Mouse (Mus musculus) olfactory bulb, adult 2 months (tissue): Measurements from ENCODE around the gene H2-Q10. TPM values are rescaled to one million over a fixed set of nuclear protein-coding genes. Genes with fewer than 3 reads are reported as not detected.
"Not testable (repeated sequence)": the region's sequence is repeated elsewhere in the genome, so short reads cannot be mapped to it uniquely, and the experiment has no call there.

Experiments
- H3K27ac ChIP-seq: fragments of 200-500 bp; 2 replicates; pipeline ENCODE4 v1.5.1; 2012; ENCODE audit warnings: low read depth, low read length; ENCODE audit not compliant: insufficient read depth
- H3K4me1 ChIP-seq: fragments of 200-500 bp; 2 replicates; pipeline ENCODE4 v1.6.1; 2012; ENCODE audit warnings: low read length; ENCODE audit not compliant: control insufficient read depth, insufficient read depth
- H3K4me3 ChIP-seq: fragments of 200-500 bp; 2 replicates; pipeline ENCODE4 v1.5.1; 2012; ENCODE audit warnings: mild to moderate bottlenecking, low read depth, low read length, moderate library complexity; ENCODE audit not compliant: insufficient read depth
- CTCF ChIP-seq: fragments of 200-500 bp; IDR thresholded peaks from 2 replicates; pipeline ENCODE4 v1.5.1; 2012; ENCODE audit warnings: low read depth, mild to moderate bottlenecking, low read length, moderate library complexity; ENCODE audit not compliant: insufficient read depth
- POLR2A ChIP-seq: fragments of 200-500 bp; IDR thresholded peaks from 2 replicates; pipeline ENCODE4 v1.6.1; 2012; ENCODE audit warnings: mild to moderate bottlenecking, low read depth, low read length, moderate library complexity; ENCODE audit not compliant: insufficient read depth
- WGBS: fragments of 180-500 bp; shearing (Covaris S2); methylation state at CpG from one replicate; pipeline ENCODE4 v1.1.7; 2018; 5-methylcytosine and 5-hydroxymethylcytosine counted together
- polyA plus RNA-seq: library from polyadenylated mRNA; stranded (reverse); fragments of >200 nt; gene quantifications from 2 replicates; pipeline ENCODE4 v1.2.4, GENCODE M21; 2012; ENCODE audit warnings: low replicate concordance; ENCODE audit not compliant: missing spikeins, insufficient read depth, insufficient read length

H2-Q10 gene
- polyA plus RNA-seq = not detected in 2 replicates

DNA sequence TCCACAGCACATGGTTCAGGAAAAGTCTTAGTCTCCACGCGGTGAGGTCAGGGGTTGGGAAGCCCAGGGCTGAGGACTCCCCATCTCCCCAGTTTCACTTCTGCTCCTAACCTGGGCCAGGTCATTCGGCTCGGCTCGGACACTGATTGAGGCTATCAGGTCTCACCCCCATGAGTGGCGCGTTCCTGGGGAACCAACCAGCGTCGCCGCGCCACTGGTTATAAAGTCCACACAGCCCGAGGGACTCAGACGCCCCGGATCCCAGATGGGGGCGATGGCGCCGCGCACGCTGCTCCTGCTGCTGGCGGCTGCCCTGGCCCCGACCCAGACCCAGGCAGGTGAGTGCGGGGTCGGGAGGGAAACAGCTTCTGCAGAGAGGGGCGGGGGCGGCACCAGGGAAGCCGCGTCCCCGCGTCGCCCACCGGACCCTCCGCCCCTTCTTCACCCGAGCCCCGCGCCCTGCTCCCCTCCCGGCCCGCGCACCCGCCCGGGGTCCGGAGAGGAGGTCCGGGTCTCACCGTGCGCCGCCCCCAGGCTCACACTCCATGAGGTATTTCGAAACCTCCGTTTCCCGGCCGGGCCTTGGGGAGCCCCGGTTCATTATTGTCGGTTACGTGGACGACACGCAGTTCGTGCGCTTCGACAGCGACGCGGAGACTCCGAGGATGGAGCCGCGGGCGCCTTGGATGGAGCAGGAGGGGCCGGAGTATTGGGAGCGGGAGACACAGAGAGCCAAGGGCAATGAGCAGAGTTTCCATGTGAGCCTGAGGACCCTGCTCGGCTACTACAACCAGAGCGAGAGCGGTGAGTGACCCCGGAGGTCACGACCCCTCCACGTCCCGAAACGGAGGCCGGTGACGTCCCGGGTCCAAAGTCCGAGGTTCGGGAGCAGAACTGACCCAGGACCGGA is at the start of gene H2-Q10:
H2-Q10 (plus strand) TSS at position 248 of the 910 bp plus-strand sequence.
- Histone ChIP-seq H3K27ac (no peak within 1 kb of the TSS), H3K4me3 (peak within 1 kb of the TSS; percentile 15), H3K4me1 (peaks cover 10% of the 10 kb centered on the region; the same call in 1 of the 2 replicates)
- WGBS = 1% methylated on average over 80 of the region's 80 CpGs
- no peak for TF ChIP-seq CTCF
- no peak for TF ChIP-seq POLR2A

DNA sequence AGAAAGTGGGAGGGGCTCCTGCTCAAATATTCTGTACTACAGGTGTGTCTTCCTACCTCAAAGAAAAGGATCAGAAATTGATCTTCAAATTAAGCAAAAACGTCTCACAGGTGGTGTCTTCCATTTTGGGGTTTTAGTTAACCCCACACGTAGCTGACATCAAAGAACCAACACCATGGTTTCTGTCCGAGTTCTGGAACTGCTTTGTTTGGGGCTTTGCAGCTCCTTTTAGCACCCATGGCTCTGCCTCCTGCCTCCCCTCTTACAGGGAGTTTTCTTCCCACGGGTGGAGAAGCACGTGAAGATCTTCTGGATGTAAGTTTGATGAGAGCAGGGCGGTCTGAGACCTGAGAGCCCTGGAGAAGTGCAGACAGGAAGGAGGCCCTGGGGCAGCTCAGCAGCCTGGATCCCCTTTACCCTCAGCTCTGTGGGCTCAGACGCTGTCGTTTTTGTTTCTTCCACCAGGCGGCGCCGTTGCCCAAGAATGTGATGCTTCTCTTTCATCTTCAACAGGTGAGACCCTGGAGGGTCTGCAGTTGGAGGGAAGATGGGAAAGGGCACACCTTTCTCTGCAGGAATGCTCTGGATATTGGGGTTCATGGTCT is 49.6 kb upstream of the H2-Q10 start:
- not testable (repeated sequence) for H3K27ac ChIP-seq, H3K4me1 ChIP-seq, H3K4me3 ChIP-seq
- peak; percentile 52; the same call in 1 of the 2 replicates for TF ChIP-seq CTCF
- WGBS = 19% methylated on average over 11 of the region's 11 CpGs

- not testable (repeated sequence) for H3K4me1 ChIP-seq, H3K4me3 ChIP-seq, H3K27ac ChIP-seq
- 96% methylated on average over 4 of the region's 4 CpGs for WGBS
Observed at GRCm38 (mm10) chr17:35421331-35421730, 48.6 kb upstream of the H2-Q10 start.

DNA sequence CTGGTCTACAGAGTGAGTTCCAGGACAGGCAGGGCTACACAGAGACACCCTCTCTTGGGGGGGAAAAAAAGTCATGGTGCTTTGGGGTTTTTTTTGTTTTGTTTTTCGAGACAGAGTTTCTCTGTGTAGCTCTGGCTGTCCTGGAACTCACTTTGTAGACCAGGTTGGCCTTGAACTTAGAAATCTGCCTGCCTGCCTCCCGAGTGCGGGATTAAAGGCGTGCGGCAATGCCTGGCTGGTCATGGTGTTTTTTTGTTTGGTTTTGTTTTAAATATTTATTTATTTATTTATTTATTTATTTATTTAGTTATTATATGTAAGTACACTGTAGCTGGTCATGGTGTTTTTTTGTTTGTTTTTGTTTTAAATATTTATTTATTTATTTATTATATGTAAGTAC is 47.5 kb upstream of the H2-Q10 start:
- not testable (repeated sequence) for H3K4me3 ChIP-seq, H3K4me1 ChIP-seq, H3K27ac ChIP-seq
- 92% methylated on average over 5 of the region's 5 CpGs for WGBS

DNA sequence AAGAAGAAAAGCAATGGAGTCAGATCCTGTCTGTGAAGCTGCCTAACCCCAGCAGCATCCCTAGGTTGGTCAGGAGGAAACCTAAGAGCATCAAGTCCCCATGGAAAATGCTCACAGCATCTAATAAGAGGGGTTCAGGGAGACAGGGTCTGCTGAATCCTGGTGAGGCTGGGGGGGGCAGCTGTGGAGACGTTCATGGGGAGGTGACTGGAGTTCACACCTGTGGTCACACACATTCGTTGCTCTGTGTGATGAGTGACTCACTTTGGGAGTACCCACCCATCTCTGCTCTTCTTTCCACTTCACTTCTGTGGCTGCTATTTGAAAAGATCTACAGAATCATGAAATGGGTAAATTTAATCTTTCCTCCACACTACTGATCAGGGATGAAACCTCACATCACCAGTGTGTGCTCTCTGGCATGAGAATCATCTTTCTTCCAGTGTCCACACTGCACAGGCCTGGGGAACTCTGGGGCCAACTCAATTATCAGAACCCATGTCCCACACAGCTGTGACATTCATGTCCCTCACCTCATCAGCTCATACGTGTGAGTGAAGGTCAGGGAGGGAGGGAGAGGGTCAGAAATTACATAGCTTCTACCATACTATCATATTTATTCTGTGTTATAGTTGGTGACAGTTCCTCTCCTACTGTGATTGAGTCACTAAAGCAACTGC is 46.6 kb upstream of the H2-Q10 start:
- not testable (repeated sequence) for H3K4me1 ChIP-seq, H3K4me3 ChIP-seq, H3K27ac ChIP-seq
- 71% methylated on average over 3 of the region's 3 CpGs for WGBS

GRCm38 (mm10) chr17:35424106-35424505 is 45.8 kb upstream of the H2-Q10 start:
- H3K27ac ChIP-seq, H3K4me3 ChIP-seq, H3K4me1 ChIP-seq: not testable (repeated sequence)
- WGBS = 97% methylated on average over 3 of the region's 3 CpGs

- H3K4me3 ChIP-seq = peak within 1 kb of the TSS; percentile 35
- WGBS = 2% methylated on average over 57 of the region's 66 CpGs
- H3K4me1 ChIP-seq, H3K27ac ChIP-seq: not testable (repeated sequence)
Observed at GRCm38 (mm10) chr17:35424624-35425416, 45.1 kb upstream of the H2-Q10 start, which contains the start of gene H2-Q6. Gene H2-Q6, plus strand, starts transcription at chr17:35424850.

- 27% methylated on average over 28 of the region's 28 CpGs for WGBS
- not testable (repeated sequence) for H3K4me3 ChIP-seq, H3K27ac ChIP-seq, H3K4me1 ChIP-seq
Observed at GRCm38 (mm10) chr17:35425474-35425873, 44.4 kb upstream of the H2-Q10 start.

DNA sequence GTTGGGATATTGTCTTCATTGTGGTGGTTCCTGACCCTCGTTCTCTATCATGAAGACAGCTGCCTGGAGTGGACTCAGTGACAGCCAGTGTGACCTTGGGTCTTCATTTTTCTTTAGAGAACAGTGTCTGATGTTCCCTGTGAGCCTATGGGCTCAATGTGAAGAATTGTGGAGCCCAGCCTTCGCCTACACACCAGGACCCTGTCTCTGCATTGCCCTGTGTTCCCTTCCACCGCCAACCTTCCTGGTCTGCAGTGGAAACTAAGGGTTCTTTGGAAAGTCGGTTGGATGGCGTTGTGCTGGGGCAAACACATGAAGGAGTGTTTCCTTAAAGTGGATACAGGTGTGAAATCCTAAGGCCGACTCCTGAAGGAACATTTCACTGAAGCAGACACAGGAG is 41.0 kb upstream of the H2-Q10 start:
- not testable (repeated sequence) for H3K27ac ChIP-seq, H3K4me1 ChIP-seq, H3K4me3 ChIP-seq
- WGBS = 90% methylated on average over 6 of the region's 6 CpGs

DNA sequence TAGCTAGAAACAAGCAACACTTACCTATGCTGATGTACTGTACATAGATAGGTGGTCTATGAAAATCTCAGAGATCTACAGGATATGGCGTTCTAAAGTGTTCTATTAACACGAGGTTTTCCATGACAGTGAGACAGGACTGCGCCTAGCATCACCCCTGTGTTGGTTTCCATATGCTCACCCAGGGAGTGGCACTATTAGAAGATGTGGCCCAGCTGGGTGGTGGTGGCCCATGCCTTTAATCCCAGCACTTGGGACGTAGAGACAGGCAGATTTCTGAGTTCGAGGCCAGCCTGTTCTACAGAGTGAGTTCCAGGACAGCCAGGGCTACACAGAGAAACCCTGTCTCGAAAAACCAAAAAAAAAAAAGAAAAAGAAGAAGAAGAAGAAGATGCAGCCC is 39.2 kb upstream of the H2-Q10 start:
- 90% methylated on average over 6 of the region's 6 CpGs for WGBS
- not testable (repeated sequence) for H3K4me3 ChIP-seq, H3K27ac ChIP-seq, H3K4me1 ChIP-seq

- not testable (repeated sequence) for H3K4me3 ChIP-seq, H3K4me1 ChIP-seq
- 83% methylated on average over 3 of the region's 3 CpGs for WGBS
Observed at GRCm38 (mm10) chr17:35432167-35432566, 37.7 kb upstream of the H2-Q10 start.

More at GRCm38 (mm10) chr17:35432167-35432566, 37.7 kb upstream of the H2-Q10 start:
- not testable (repeated sequence) for H3K27ac ChIP-seq
